ENCODE assay signal across 11 mouse cellular contexts in genomic region chr8:34472846-34473245, GRCm38 (mm10).
A peak's percentile ranks its signal among the peaks of the same experiment; 100 is the strongest.
DNase-seq lines count a peak whose midpoint lies in the region; ATAC-seq and TF ChIP-seq lines count a peak whose summit lies in the region.
"Had no signal": no experiment of that assay in that cellular context is flagged by ENCODE, and none has a peak within 500 bp of the region (broad histone marks: within the 10 kb centered on the region; RNA-seq: fewer than 3 reads in every experiment).

No protein-coding gene starts in this region.

- intact Hi-C loops in heart, adult 2 months (cut with DNase I), result no loop called here

- H3K4me3 ChIP-seq in heart, embryonic 16.5 days (ENCODE audit: low read length), result no peak overlapping the region
- H3K4me3 ChIP-seq in heart, adult 2 months, result no peak overlapping the region
- no peak overlapping the region for H3K4me3 ChIP-seq in intestine, embryonic 15.5 days (replicated peaks)

- 22% methylated on average over 6 of the region's 6 CpGs for WGBS in heart, embryonic 16.5 days
- WGBS in heart, adult 2 months, result 35% methylated on average over 6 of the region's 6 CpGs
- WGBS in intestine, embryonic 15.5 days, result 19% methylated on average over 6 of the region's 6 CpGs

- peak overlapping the region; percentile 52 for H3K27ac ChIP-seq in heart, embryonic 16.5 days (ENCODE audit: low read length)
- H3K27ac ChIP-seq in heart, adult 2 months, result no peak overlapping the region
- no peak overlapping the region for H3K27ac ChIP-seq in intestine, embryonic 15.5 days
- H3K27ac ChIP-seq: liver, embryonic 14.5 days had no signal

- TF ChIP-seq EP300 in heart, adult 2 months (IDR thresholded peaks at IDR 0.05; ENCODE audit: insufficient read depth, low read depth, low read length), result no peak

- H3K4me1 ChIP-seq in heart, embryonic 16.5 days (ENCODE audit: control insufficient read depth, insufficient read depth, low read length), result peaks cover 31% of the 10 kb centered on the region
- H3K4me1 ChIP-seq in heart, adult 2 months (ENCODE audit: control insufficient read depth, insufficient read depth, low read length), result peaks cover 2% of the 10 kb centered on the region
- peaks cover 12% of the 10 kb centered on the region for H3K4me1 ChIP-seq in intestine, embryonic 15.5 days (replicated peaks)

- TF ChIP-seq POLR2A in heart, adult 2 months (IDR thresholded peaks at IDR 0.05; ENCODE audit: insufficient read depth, low read depth, low read length), result no peak

- H3K27me3 ChIP-seq in heart, embryonic 16.5 days (ENCODE audit: control insufficient read depth, insufficient read depth, low read length), result no peaks in the 10 kb centered on the region
- H3K27me3 ChIP-seq in heart, adult 2 months (ENCODE audit: control insufficient read depth, insufficient read depth, low read length), result no peaks in the 10 kb centered on the region
- no peaks in the 10 kb centered on the region for H3K27me3 ChIP-seq in intestine, embryonic 15.5 days (replicated peaks)

- TF ChIP-seq CTCF in heart, adult 2 months (IDR thresholded peaks at IDR 0.05), result no peak

- H3K36me3 ChIP-seq in heart, embryonic 16.5 days (ENCODE audit: control insufficient read depth, insufficient read depth), result no peaks in the 10 kb centered on the region
- no peaks in the 10 kb centered on the region for H3K36me3 ChIP-seq in heart, adult 2 months (ENCODE audit: control insufficient read depth, insufficient read depth, low read length)
- H3K36me3 ChIP-seq in intestine, embryonic 15.5 days, result no peaks in the 10 kb centered on the region

- ATAC-seq in heart, embryonic 16.5 days (replicated peaks; ENCODE audit: extremely low read depth, insufficient read depth, low FRiP score), result no peak
- peak; percentile 72 for ATAC-seq in intestine, embryonic 15.5 days

- no peaks in the 10 kb centered on the region for H3K79me2 ChIP-seq in heart, adult 2 months (replicated peaks; ENCODE audit: control insufficient read depth, insufficient read depth, low read length)

- no peak overlapping the region for H3K9ac ChIP-seq in heart, embryonic 16.5 days (ENCODE audit: low read length)
- H3K9ac ChIP-seq in heart, adult 2 months (ENCODE audit: low read depth, low read length), result no peak overlapping the region
- no peak overlapping the region for H3K9ac ChIP-seq in intestine, embryonic 15.5 days
- H3K9ac ChIP-seq: liver, embryonic 14.5 days had no signal

- no peak for DNase-seq in heart, adult 2 months
- peak; percentile 49 to 60 for DNase-seq in right cerebral cortex, postnatal 10 days (ENCODE audit: low spot score in 2 of 2)
- no peak for DNase-seq in right cerebral cortex, postnatal 25 days
- DNase-seq in spleen, adult 12 weeks (ENCODE audit: low spot score), result no peak
- no peak for DNase-seq in left cerebral cortex, adult 18-20 months (ENCODE audit: low spot score in 2 of 2)
- DNase-seq in layer of hippocampus, adult 8-10 months (ENCODE audit: low spot score in 2 of 2), result no peak
- DNase-seq: layer of hippocampus, postnatal 36 days; retina, postnatal 1 day had no signal

- H3K4me2 ChIP-seq in heart, embryonic 16.5 days (ENCODE audit: low read depth, low read length), result no peak overlapping the region
- 0 out of 2 replicates have a peak overlapping the region, but pooled peaks have one; percentile 15 for H3K4me2 ChIP-seq in intestine, embryonic 15.5 days (replicated peaks)

- no peaks in the 10 kb centered on the region for H3K9me3 ChIP-seq in heart, embryonic 16.5 days (replicated peaks; ENCODE audit: control insufficient read depth, low read length)
- H3K9me3 ChIP-seq in intestine, embryonic 15.5 days, result no peaks in the 10 kb centered on the region

Comparison
In these comparisons a context has a peak if more than half of its experiments do, and no peak if none do; other contexts are left out.
1. DNase-seq: peak in right cerebral cortex, postnatal 10 days (2 of 2); none in heart, adult 2 months (0 of 2), right cerebral cortex, postnatal 25 days (single experiment), spleen, adult 12 weeks (single experiment), left cerebral cortex, adult 18-20 months (0 of 2) and layer of hippocampus, adult 8-10 months (0 of 2).